Mouse (Mus musculus) left cerebral cortex, postnatal 14 days (tissue): ENCODE data around the gene Plekhg2. TPM values are rescaled to one million over a fixed set of nuclear protein-coding genes. Genes with fewer than 3 reads are reported as not detected.

Experiments
- total RNA-seq, 2 experiments: library from RNA; stranded (reverse); gene quantifications; 2 replicates each; pipeline ENCODE4 v1.2.3; 2021

Gene Plekhg2
- total RNA-seq, 2 experiments from 2014 or later = 10.1 to 10.3 TPM

Other genes with a start within 250 kb of the Plekhg2 start
- gene 9530053A07Rik, start 243.1 kb downstream of the Plekhg2 start, total RNA-seq = not detected
- gene Fbl, start 202.9 kb downstream of the Plekhg2 start, total RNA-seq = 10 to 100 TPM; 62.5 to 63.5 TPM
- gene Dyrk1b, start 193.1 kb downstream of the Plekhg2 start, total RNA-seq = 10 to 100 TPM; 40.5 to 42.3 TPM
- gene Eid2, start 104.7 kb downstream of the Plekhg2 start, total RNA-seq = 10 to 100 TPM; 63.8 to 73.4 TPM
- gene Eid2b, start 94.9 kb downstream of the Plekhg2 start, total RNA-seq = 10 to 100 TPM; 40.7 to 44.1 TPM
- gene Selenov, start 81.4 kb downstream of the Plekhg2 start, total RNA-seq = 1 to 10 TPM; 1.2 to 3.4 TPM
- gene Dll3, start 70.4 kb downstream of the Plekhg2 start, total RNA-seq = 1 to 10 TPM; 2.2 to 2.6 TPM
- gene Timm50, start 60.5 kb downstream of the Plekhg2 start, total RNA-seq = 10 to 100 TPM; 39.9 to 42.8 TPM
- 100 to 1,000 TPM; 113 to 114 TPM for gene Supt5, start 33.9 kb downstream of the Plekhg2 start, total RNA-seq
- gene Rps16, start 21.9 kb downstream of the Plekhg2 start, total RNA-seq = 100 to 1,000 TPM; 481 to 507 TPM
- gene Zfp36, start 7.7 kb upstream of the Plekhg2 start, total RNA-seq = 1 to 10 TPM; 1.5 to 3.3 TPM
- 10 to 100 TPM; 18.0 to 19.8 TPM for gene Med29, start 20.1 kb upstream of the Plekhg2 start, total RNA-seq
- gene Paf1, start 20.4 kb upstream of the Plekhg2 start, total RNA-seq = 10 to 100 TPM; 59.9 to 60.0 TPM
- gene Gmfg, start 64.8 kb upstream of the Plekhg2 start, total RNA-seq = 1 to 10 TPM; 2.6 to 3.3 TPM
- gene Lrfn1, start 79.4 kb upstream of the Plekhg2 start, total RNA-seq = 10 to 100 TPM; 97.0 to 98.5 TPM
- not detected for gene Ifnl2, start 137.9 kb upstream of the Plekhg2 start, total RNA-seq
- not detected for gene Ifnl3, start 150.2 kb upstream of the Plekhg2 start, total RNA-seq
- gene Sycn, start 168.3 kb upstream of the Plekhg2 start, total RNA-seq = not detected
- under 1 TPM; 0.36 to 0.53 TPM for gene Nccrp1, start 174.7 kb upstream of the Plekhg2 start, total RNA-seq
- gene Samd4b, start 225.5 kb upstream of the Plekhg2 start, total RNA-seq = 10 to 100 TPM; 59.8 to 61.6 TPM
- gene Pak4, start 225.6 kb upstream of the Plekhg2 start, total RNA-seq = 1 to 10 TPM; 8.7 to 10.0 TPM